Mouse (Mus musculus) telencephalon, adult 2 months (tissue): Measurements from ENCODE around the gene Zfp759.
"Not testable (repeated sequence)": the region's sequence is repeated elsewhere in the genome, so short reads cannot be mapped to it uniquely, and the experiment has no call there.

Source experiments
- DNase-seq: peaks from one replicate; pipeline ENCODE4 v3.0.0-alpha.2; 2011; ENCODE audit warnings: low read depth, low spot score

The Zfp759 gene

DNA sequence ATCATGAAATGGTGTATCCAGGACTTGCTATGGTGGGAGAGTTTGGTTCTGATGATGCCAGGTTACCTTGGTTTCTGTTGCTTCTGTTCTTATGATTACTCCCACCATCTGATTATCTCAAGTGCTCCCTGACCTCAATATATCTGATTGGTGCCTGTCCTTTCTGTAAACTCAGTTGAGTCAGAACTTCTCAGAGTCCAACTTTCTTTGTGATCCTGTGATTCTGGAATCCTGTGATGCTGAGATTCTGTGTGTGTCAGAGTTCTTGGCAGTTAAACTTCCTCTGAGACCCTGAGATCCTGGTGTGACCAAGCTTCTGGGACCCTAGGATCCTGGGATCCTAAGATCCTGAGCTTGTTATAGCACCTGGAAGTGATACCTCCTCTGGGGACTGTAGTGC is at the start of gene Zfp759:
Gene Zfp759, plus strand, starts transcription at position 301 of the 400 bp plus-strand sequence.
- DNase-seq = not testable (repeated sequence)

DNA sequence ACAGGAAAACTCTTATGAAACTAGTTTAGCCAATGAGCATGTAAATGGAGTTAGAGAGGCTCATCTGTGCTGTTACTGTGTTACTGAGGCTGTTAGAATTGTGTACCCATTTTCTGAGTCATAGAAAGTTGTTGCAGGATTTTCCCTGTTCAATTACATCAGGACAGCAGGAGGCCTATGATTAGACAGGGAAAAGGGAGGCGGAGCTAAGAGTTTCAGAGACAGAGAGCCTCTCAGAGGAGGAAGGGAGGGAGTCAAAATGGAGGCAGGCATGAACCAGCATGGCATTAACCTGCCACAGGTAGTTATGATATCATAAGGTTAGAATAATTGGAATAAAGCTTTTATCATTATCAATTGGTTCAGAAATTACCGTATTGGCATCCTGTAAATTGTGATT is 48.7 kb upstream of the Zfp759 start:
- no peak for DNase-seq

DNA sequence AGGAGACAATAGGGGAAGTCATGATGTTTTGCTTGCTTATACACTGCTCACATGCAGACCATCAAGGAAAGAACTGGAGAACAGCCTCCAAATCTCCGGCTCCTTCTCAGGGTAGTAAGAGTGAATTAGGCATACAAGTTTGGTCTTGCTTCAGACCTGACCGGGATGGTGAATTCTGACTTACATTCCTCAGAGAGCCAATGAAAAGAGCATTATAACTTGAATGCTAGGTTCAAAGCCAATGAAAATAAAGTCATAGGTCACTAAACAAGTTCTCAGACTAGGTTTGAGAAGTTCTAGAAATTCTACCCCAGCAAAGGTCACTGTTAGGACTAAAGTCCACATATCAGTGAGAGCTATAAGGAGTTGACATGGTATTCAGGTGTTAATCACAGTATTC is 44.2 kb upstream of the Zfp759 start:
- DNase-seq = no peak

DNA sequence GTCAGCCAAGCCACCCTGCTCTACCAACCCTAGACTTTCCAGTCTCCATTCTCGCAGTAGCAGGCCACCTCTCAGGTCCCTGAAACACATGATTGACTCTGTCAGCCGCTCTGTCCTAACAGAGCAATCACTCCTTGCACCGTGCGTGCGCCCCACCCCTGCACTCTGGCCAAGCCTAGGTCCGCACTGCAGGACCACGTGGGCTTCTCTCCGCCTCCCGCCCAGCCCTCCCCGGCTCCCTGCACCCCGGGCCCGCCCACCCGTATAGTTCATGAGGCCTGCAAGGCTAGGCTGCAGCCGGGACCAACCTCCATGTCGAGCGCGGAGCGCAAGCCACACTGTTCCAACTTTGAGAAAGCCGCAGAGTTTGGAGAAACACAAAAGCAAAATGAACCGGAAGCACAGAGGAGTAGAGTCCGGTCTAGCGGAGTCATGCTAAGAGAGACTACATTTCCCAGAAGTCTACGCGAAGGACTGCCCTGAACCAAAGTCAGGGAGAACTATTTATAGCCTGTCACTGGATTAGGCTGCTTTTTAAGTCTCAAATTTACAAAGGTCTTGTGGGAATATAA is 40.2 kb upstream of the Zfp759 start:
- peak; percentile 91 for DNase-seq

DNA sequence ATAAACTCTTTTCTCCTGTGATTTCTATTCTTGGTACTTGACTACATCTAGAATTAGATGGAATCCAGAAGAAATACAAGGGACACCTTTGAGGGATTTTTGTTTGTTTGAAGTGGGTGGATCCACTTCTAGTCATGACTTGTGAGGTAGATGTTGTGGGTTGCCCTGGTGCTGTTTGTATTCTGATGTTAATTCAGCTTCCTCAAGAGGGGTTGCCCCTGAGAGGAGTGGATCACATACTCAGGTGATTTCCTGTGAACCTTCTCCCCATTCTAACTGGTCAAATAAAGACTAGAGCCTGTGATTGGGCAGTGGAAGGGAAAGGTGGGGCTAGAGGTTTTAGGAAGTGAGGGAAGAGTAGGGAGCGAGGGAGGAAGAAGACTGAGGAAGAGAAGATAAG is 39.5 kb upstream of the Zfp759 start:
- DNase-seq = no peak

DNA sequence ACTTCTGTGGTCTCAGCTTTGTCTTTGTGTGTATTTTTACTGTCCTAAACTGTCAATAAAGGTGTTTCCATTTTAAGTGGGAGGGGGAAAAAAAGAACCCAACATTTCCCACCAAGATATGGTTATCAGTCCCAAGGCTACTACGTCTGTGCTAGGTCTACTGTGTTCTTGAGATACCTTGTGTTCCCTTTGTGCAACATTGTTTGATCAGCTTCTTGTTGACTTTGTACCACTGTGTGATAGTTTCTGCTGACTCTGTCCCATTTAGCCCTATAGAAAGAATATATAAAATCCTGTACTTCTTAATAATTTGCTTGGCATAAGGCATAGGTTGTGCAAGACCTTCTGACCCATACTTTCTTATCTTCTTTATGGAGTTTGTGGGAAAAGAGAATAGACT is 31.3 kb upstream of the Zfp759 start:
- no peak for DNase-seq

DNA sequence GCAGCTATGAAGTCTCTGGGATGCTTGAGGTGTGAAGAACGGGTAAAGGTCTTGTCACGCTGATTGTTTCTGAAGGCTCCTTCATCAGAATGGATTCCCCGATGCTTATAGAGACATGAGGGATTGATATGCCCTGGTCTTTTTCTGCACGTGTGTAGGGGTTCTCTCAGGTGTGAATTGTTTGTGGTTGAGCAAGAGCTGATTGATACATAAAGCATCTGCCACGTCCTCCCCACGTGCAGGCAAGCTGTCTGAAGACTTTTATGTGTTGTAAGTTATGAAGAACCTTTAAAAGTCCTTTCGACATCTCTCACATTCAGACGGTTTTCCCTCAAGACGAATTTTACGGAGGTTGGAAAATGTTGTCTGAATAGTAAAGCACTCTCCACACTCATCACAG is 23.6 kb upstream of the Zfp759 start, which contains the start of gene Zfp708:
Gene Zfp708, minus strand, starts transcription at position 101 of the 400 bp plus-strand sequence.
- no peak for DNase-seq

DNA sequence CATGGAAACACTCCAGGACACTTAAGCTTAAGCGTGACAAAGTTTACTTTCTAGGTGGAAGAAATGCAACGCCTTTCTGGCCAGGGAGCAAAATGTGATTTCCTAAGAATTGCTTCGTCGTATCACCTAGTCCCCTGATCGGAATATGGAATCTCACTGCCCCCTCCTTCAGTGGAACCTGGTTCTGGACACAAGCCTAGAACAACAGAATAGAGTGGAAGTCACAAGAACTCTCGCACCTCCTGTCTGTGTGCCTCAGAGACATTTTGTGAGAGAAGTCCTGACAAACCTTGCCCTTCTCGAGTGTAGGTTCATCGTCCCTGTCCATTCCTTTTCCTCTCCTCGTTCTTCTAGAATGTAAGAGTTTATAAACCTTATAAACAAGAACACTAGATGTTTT is 13.8 kb upstream of the Zfp759 start:
- DNase-seq = no peak

DNA sequence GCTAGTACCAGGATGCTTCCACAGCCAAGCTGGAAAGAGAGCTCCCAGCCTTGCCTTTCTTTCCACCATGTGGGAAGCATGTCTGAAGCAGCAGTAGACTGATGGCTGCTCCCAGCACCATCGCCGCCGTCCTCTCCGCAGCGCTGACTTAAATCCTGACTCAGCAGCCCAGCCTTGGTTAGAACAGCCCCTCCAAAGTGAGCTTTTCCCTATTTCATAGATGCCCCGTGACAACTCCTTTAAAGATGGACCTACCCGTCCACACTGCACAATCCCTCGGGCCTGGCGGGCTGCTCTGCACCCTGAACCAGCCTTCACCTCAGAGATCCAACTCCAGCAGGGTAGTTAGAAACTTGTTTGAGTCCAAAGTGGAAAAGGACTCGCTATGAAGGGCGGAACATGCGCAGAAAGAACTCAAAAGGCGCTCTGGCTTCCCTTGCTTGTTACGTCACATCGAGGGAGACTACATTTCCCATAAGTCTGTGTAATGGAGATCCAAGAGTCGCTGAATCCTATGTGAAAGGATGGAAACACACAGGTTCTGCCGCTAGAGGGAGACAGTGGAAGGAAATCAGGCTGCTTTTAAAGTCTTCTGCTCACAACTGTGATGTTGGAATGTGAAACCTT is 13.2 kb upstream of the Zfp759 start, which contains the start of gene Gm28557:
Gene Gm28557, minus strand, starts transcription at position 411 of the 627 bp plus-strand sequence.
- peak; percentile 98 for DNase-seq

DNA sequence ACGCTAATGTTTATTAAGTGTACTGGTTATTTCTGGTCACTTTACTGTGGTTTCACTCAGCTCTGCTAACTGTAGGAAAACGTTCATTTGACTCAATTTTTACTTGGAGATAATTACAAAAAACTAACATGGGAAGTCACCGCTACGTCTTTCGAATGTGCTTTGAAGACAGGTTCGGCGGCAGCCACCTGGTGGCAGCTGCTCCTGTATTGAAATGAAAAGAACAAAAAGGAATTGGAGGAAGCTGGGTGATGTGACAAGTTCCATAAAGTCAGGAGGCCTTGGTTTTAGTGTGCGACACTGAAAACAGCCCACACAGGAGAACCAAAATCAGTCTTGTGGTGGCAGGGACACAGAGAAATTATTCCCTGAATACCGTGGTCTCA is 12.6 kb upstream of the Zfp759 start:
- DNase-seq = no peak

DNA sequence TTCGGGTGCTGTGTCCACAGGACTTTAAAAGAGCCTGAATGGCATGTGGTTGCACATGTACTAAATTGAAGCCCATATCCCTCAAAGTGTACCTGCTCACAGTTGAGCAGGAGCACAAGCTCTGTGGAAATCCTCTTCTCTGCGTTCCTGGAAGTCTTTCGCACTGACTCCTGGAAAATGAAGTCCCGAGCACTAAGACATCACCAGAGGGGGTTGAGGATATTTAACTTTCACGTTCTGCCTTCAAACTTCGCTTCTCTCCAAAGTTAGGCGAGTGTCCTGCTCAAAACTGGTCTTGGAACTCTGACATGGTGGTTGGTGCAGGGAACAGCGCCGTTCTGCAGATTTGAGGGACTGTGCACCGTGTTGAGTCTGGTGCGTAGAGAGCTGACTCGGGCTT is 9.4 kb upstream of the Zfp759 start:
- DNase-seq = no peak

DNA sequence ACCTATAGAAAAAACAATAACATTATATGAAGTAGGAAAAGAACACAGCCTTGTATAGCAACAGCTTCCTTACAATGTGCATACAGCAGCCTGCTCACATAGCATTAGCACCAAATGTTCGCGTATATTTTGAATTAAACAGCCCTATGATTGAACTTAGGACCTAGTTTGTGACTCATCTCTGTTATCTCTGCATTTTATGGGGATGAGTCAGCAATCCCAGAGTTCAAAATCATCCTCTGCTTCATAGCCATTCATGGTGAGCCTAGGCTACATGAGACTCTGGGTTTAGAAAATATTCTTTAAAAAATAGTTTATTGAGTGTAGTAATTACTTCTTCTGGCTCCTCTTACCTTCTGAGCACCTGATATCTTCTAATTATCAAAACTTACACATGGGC is 8.2 kb upstream of the Zfp759 start:
- no peak for DNase-seq

DNA sequence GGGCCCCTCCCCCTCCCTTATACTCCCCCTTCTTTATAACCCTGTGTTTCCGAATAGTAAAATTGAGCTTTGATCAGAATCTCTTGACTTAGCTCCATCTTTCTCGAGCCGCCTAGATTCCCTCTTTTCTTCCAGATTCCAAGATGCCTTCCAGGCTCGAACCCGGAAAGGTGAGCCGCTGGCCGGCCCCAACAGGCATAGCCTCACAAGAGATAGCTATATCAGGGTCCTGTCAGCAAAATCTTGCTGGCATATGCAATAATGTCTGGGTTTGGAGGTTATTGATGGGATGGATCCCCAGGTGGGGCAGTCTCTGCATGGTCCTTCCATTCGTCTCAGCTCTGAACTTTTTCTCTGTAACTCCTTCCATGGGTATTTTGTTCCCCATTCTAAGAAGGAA is 5.3 kb upstream of the Zfp759 start, which contains the start of gene Rslcan18:
Gene Rslcan18, minus strand, starts transcription at position 101 of the 400 bp plus-strand sequence.
- DNase-seq = not testable (repeated sequence)

DNA sequence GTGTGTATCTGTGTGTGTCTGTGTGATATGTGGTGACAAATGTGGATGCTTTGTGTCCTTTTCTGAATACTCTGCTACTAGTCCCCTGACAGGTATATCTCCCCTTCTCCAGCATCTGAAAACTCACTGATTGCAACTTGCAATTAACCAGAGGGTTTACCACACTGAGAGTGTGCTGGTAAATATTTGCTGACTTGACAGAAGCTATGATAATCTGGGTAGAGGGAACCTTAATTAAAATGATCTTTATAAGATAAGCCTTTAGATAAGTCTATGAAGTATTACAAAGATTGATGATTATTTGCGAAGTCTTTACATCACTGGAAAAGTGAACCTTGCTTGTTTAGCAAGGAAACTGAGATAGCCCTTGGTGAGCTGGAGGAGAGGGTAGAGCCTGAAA is 3.0 kb downstream of the Zfp759 start:
- DNase-seq = no peak

DNA sequence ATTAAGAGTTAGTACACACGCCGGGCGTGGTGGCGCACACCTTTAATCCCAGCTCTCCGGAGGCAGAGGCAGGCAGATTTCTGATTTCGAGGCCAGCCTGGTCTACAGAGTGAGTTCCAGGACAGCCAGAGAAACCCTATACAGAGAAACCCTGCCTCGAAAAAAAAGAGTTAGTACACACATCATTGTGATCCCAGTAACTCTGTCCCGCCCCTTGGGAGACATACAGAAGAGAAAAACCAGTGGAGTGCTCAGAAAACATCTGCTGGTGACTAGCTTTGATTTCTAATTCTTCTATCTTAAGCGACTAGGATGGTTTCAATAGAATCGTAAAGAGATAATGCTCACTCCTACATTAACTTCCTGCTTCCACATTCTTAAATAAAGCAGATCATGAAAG is 6.0 kb downstream of the Zfp759 start:
- not testable (repeated sequence) for DNase-seq

DNA sequence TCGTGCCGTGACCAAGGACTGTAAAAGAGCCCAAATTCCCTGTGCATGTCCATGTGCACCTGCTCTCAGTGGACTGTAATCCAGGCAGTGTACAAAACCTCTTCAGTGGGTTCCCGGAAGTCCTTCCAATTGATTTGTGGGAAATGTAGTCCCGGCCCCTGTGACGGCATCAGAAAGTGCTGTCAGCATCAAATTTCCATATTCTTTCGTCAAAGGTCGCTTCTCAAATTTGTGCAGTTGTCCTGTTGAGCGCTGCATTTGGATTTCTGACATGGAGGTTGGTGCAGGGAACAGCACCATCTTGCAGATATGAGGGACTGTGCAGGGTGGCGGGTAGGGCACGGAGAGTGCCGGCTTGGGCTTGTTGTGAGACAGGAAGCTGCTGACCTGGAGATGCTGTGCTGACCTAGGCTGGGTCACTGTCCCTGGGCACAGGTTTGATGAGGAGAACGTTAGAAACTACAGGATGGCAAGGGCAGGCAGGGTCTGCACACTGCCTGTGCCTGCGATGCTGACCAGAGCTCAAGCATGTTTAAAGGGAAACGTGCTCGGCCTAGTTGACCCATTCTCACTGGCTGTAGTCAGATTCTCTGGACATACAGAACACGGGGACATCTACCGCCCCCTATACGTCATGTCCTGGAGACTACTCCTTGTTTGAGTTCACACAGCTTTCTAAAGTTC is 6.7 kb downstream of the Zfp759 start:
- DNase-seq = peak; percentile 93

DNA sequence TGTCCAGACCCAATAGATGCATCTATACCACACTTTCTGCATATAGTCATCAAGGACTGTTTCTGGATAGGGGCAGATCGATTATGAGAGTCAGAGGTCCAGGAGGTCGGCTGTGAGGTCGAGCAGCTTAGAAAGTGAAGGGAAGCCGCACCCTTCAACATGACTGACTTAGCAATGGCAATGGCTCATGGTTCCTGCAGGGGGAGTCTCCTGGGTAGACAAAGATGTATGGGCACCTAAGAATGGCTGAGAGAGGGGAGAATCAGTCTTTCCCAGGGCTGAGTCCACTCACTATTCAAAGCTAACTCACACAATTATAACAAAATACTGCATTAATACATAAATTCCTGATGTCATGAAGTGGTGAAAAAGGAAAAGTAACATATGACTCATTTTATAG is 44.7 kb downstream of the Zfp759 start:
- DNase-seq = not testable (repeated sequence)

DNA sequence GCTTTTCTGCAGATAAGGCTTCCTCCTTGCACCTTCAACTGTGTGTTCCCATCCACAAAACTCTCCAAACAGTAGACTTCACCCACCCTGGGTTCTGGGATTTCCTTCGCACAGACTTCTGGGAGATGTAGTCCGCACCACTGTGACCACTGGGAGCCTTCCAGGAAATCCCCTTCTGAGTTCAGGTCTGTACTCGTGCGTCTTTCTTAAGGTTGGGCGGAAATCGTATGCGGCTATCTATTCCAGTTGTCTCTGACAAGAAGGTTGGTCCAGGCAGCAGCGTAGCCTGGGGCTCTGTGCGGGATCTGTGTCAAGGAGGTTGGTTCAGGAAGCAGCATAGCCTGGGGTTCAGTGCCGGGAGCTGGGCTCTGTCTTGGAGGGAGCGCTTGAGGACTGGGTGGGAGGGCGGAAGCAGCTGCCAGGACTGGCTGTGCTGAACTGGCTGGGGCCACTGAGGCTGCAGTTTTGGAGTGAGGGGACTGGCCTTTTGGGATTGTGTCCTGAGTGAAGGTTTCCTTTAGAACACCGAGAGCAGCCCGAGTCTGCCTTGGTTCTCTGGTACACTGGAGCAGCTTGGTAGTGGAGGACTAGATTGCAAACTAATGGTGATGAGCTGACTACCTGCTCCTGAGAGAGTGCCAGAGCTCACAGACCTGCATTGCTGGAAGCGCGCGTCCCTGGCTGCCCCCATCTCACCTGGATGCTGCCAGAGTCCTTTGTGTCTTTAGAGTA is 51.7 kb downstream of the Zfp759 start, which contains the start of gene Rsl1:
Gene Rsl1, plus strand, starts transcription at position 192 of the 732 bp plus-strand sequence.
- DNase-seq = peak; percentile 51

DNA sequence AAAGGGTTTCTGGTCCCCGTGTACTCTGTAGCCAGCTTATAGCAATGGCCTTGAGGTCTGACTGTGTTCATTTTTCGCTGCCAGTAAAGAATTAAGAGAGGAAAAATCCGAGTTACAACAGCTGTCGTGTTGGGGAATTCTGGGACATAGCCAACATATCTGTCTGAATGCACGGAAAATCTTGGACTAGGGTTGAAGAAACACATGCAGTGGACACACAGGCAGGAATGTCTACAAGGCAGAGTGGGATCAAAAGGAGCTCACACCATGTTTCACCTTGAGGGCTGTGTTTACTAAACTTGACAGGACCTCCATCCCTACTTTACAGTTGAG is 52.2 kb downstream of the Zfp759 start:
- DNase-seq = no peak
